Mouse (Mus musculus) neural tube, embryonic 13.5 days (tissue): ENCODE results near the gene 5430403G16Rik. TPM values are rescaled to one million over a fixed set of nuclear protein-coding genes. Genes with fewer than 3 reads are reported as not detected.
A peak's percentile ranks its signal among the peaks of the same experiment; 100 is the strongest.
"Not testable (repeated sequence)": the region's sequence is repeated elsewhere in the genome, so short reads cannot be mapped to it uniquely, and the experiment has no call there.

Source experiments
- ATAC-seq: fragments of 200-750 bp; cut with Nextera tagmentation; 2 replicates; pipeline ENCODE4 v1.8.0; 2017; ENCODE audit warnings: low read depth, mild to moderate bottlenecking, moderate TSS enrichment, moderate library complexity
- H3K27ac ChIP-seq: fragments of 300-500 bp; sonication (generic); replicated peaks from 2 replicates; pipeline ENCODE4 v1.5.1; 2015; ENCODE audit warnings: moderate library complexity, mild to moderate bottlenecking, inconsistent platforms
- H3K27me3 ChIP-seq: fragments of 300-500 bp; sonication (generic); 2 replicates; pipeline ENCODE4 v1.6.1; 2015; ENCODE audit warnings: mild to moderate bottlenecking, inconsistent platforms
- H3K36me3 ChIP-seq: fragments of 300-500 bp; sonication (generic); 2 replicates; pipeline ENCODE4 v1.6.1; 2015; ENCODE audit warnings: mild to moderate bottlenecking, inconsistent platforms
- H3K4me1 ChIP-seq: fragments of 300-500 bp; sonication (generic); replicated peaks from 2 replicates; pipeline ENCODE4 v1.6.1; 2015; ENCODE audit warnings: inconsistent platforms
- H3K4me2 ChIP-seq: fragments of 300-500 bp; sonication (generic); 2 replicates; pipeline ENCODE4 v1.6.1; 2015; ENCODE audit warnings: inconsistent platforms, mild to moderate bottlenecking, moderate library complexity
- H3K4me3 ChIP-seq: fragments of 300-500 bp; sonication (generic); 2 replicates; pipeline ENCODE4 v1.5.1; 2015; ENCODE audit warnings: mild to moderate bottlenecking, inconsistent platforms
- H3K9ac ChIP-seq: fragments of 300-500 bp; sonication (generic); 2 replicates; pipeline ENCODE4 v1.6.1; 2015; ENCODE audit warnings: moderate library complexity, mild to moderate bottlenecking, inconsistent platforms
- H3K9me3 ChIP-seq: fragments of 300-500 bp; sonication (generic); 2 replicates; pipeline ENCODE4 v1.6.1; 2016; ENCODE audit warnings: inconsistent platforms
- WGBS: fragments of 180-500 bp; shearing (Covaris S2); methylation state at CpG from one replicate; pipeline ENCODE4 v1.1.7; 2015; 5-methylcytosine and 5-hydroxymethylcytosine counted together
- polyA plus RNA-seq: library from polyadenylated mRNA; unstranded; fragments of >200 nt; fragmentation: Nextera tagmentation; extraction: Ambion mirVana; gene quantifications from 2 replicates; pipeline ENCODE4 v1.2.1, GENCODE M21; 2015

The 5430403G16Rik gene
- 1.3 and 2.1 TPM in 2 replicates for polyA plus RNA-seq

DNA sequence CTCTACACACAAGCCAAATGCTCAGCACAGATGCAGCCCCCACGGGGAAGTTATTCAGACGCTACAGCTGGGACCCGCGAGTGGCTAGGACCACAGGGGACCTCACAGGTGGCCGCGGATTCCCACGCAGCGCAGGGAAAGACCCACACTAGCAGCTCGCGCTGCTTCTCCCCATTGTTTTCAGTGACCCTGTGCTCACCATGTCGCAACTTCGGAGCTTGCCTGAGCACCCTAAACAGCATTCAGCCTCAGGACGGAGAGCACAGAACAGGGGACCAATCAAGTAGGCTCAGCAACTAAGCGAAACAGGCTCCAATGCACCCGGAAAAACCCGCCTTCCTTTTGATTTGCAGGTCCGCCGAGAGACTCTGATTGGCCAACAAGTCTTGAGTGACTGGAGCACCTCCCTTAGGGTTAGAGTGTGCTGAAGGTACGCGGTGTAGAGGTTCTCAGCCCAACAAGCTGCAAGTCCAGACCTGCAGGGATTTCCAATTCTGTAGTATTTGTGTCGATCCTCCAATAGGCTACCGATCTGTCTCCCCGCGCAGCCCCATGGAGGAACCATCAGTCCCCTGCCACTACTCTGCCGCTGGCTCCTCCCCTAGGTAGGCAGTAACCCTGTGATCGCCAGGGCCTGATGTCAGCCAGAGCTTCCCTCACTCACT lies at the start of gene 5430403G16Rik:
Gene 5430403G16Rik (minus strand): TSS at position 505 of the 665 bp plus-strand sequence.
- Histone ChIP-seq H3K4me3 (peak within 1 kb of the TSS; percentile 61), H3K4me2 (peak within 1 kb of the TSS; percentile 74), H3K9ac (peak within 1 kb of the TSS; percentile 75), H3K27ac (peak within 1 kb of the TSS; percentile 76)
- not testable (repeated sequence) for H3K27me3 ChIP-seq, H3K9me3 ChIP-seq, H3K36me3 ChIP-seq, H3K4me1 ChIP-seq
- WGBS: under 1% methylated on average over 26 of the region's 26 CpGs
- peak; percentile 98 for ATAC-seq

- H3K36me3 ChIP-seq, H3K4me3 ChIP-seq, H3K9ac ChIP-seq, H3K9me3 ChIP-seq, ATAC-seq, H3K4me2 ChIP-seq, H3K27me3 ChIP-seq, H3K27ac ChIP-seq, H3K4me1 ChIP-seq: not testable (repeated sequence)
- WGBS: 62% methylated on average over 3 of the region's 3 CpGs
Observed at GRCm38 (mm10) chr5:109717341-109717740, 26.5 kb upstream of the 5430403G16Rik start.

- H3K4me3 ChIP-seq: peak overlapping the region; percentile 61
- peak; percentile 32; the same call in 1 of the 2 replicates for ATAC-seq
- H3K4me2 ChIP-seq: peak overlapping the region; percentile 74
- H3K27ac ChIP-seq: peak overlapping the region; percentile 76
- peak overlapping the region; percentile 75 for H3K9ac ChIP-seq
- not testable (repeated sequence) for H3K9me3 ChIP-seq, H3K27me3 ChIP-seq, H3K4me1 ChIP-seq, H3K36me3 ChIP-seq
- 57% methylated on average over 5 of the region's 5 CpGs for WGBS
Observed at GRCm38 (mm10) chr5:109691205-109691965, 544 bp upstream of the 5430403G16Rik start.

DNA sequence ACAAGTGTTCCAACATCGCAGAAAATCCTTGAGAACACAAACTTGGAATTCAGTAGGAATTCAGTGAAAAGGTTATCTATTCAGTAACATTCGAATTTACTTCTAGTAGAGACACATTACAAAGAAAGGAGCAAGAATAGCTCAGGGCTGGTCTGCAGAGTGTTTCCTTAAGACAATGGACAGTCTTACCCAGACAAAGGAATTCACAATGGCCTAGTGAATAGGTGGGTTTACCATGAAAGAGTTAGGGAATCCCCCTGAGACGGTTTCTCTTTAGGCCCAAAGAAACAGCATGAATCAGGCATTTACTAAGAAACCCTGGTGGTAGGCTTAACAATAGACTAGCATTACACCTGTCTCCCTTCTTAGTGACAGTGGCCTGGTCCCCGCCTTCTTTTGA lies 7.9 kb downstream of the 5430403G16Rik start:
- H3K27me3 ChIP-seq: no peaks in the 10 kb centered on the region
- H3K9ac ChIP-seq: no peak overlapping the region
- H3K36me3 ChIP-seq: no peaks in the 10 kb centered on the region
- ATAC-seq: no peak
- H3K4me1 ChIP-seq: no peaks in the 10 kb centered on the region
- no peak overlapping the region for H3K4me3 ChIP-seq
- no peak overlapping the region for H3K27ac ChIP-seq
- H3K4me2 ChIP-seq: no peak overlapping the region
- H3K9me3 ChIP-seq: peaks cover 10% of the 10 kb centered on the region
- WGBS: 76% methylated on average over 4 of the region's 4 CpGs

Other genes starting within 250 kb of the 5430403G16Rik start
- 10.7 and 14.6 TPM in 2 replicates for gene Crlf2, start 132.0 kb downstream of the 5430403G16Rik start, polyA plus RNA-seq
- 4.5 and 4.6 TPM in 2 replicates for gene 4930522L14Rik, start 60.8 kb upstream of the 5430403G16Rik start, polyA plus RNA-seq
- 0.45 and 0.49 TPM in 2 replicates for gene Gm15446, start 232.4 kb upstream of the 5430403G16Rik start, polyA plus RNA-seq